Comparison of ENCODE assay signal across 18 mouse cellular contexts in genomic region chr14:67996790-67997417, GRCm38 (mm10).
DNase-seq lines count a peak whose midpoint lies in the region; ATAC-seq and TF ChIP-seq lines count a peak whose summit lies in the region.
"Had no signal": no experiment of that assay in that cellular context is flagged by ENCODE, and none has a peak within 500 bp of the region (broad histone marks: within the 10 kb centered on the region; RNA-seq: fewer than 3 reads in every experiment).

No protein-coding gene starts in this region.

- TF ChIP-seq CTCF in kidney, adult 2 months (conservative IDR thresholded peaks at IDR 0.05; ENCODE audit: insufficient read depth, insufficient read length, low read depth, low read length): no peak
- TF ChIP-seq CTCF in liver, postnatal 0 days (IDR thresholded peaks at IDR 0.05; ENCODE audit: low read depth): no peak

- no peaks in the 10 kb centered on the region for H3K36me3 ChIP-seq in kidney, adult 2 months (ENCODE audit: control insufficient read depth, insufficient read depth, low read length)
- no peaks in the 10 kb centered on the region for H3K36me3 ChIP-seq in kidney, embryonic 15.5 days
- no peaks in the 10 kb centered on the region for H3K36me3 ChIP-seq in intestine, embryonic 16.5 days (ENCODE audit: control insufficient read depth, insufficient read depth, low read length)
- H3K36me3 ChIP-seq in liver, postnatal 0 days (replicated peaks; ENCODE audit: insufficient read depth, low read length): no peaks in the 10 kb centered on the region
- H3K36me3 ChIP-seq: embryonic facial prominence, embryonic 15.5 days; forebrain, embryonic 10.5 days; heart, embryonic 15.5 days; hindbrain, embryonic 13.5 days had no signal

- H3K27me3 ChIP-seq in kidney, adult 2 months (replicated peaks; ENCODE audit: control insufficient read depth, insufficient read depth, low read length): no peaks in the 10 kb centered on the region; the same call in 1 of the 2 replicates
- H3K27me3 ChIP-seq in kidney, embryonic 15.5 days: no peaks in the 10 kb centered on the region; the same call in 1 of the 2 replicates
- no peaks in the 10 kb centered on the region for H3K27me3 ChIP-seq in intestine, embryonic 16.5 days (replicated peaks; ENCODE audit: control insufficient read depth, insufficient read depth, low read length)
- no peaks in the 10 kb centered on the region for H3K27me3 ChIP-seq in liver, postnatal 0 days (ENCODE audit: insufficient read depth, low read length)
- H3K27me3 ChIP-seq: embryonic facial prominence, embryonic 15.5 days; hindbrain, embryonic 13.5 days had no signal

- TF ChIP-seq POLR2A in kidney, adult 2 months (IDR thresholded peaks at IDR 0.05; ENCODE audit: low read depth, low read length): no peak

- DNase-seq in kidney, adult 2 months: peak; percentile 51
- peak; percentile 24 for DNase-seq in kidney, postnatal 14 days
- DNase-seq in ovary, postnatal 10 days (ENCODE audit: low spot score): no peak
- no peak for DNase-seq in liver, postnatal 0 days
- DNase-seq: adrenal gland, adult 8-10 months; cerebellum, adult 2 months; gastrocnemius, postnatal 36 days; heart, adult 18-20 months; heart, postnatal 14 days had no signal

- no peak overlapping the region for H3K4me3 ChIP-seq in kidney, adult 2 months (ENCODE audit: insufficient read depth, low read depth, low read length)
- H3K4me3 ChIP-seq in kidney, embryonic 15.5 days (replicated peaks): no peak overlapping the region
- H3K4me3 ChIP-seq in intestine, embryonic 16.5 days (ENCODE audit: low read length): no peak overlapping the region
- no peak overlapping the region for H3K4me3 ChIP-seq in liver, postnatal 0 days (ENCODE audit: low read depth, low read length)
- H3K4me3 ChIP-seq: embryonic facial prominence, embryonic 15.5 days; erythroblast, embryonic 14.5 days; forebrain, embryonic 10.5 days; heart, embryonic 15.5 days; hindbrain, embryonic 13.5 days had no signal

- peak overlapping the region; percentile 75 for H3K27ac ChIP-seq in kidney, adult 2 months (ENCODE audit: insufficient read depth, low read depth, low read length)
- no peak overlapping the region for H3K27ac ChIP-seq in kidney, embryonic 15.5 days
- no peak overlapping the region for H3K27ac ChIP-seq in intestine, embryonic 16.5 days (ENCODE audit: low read length)
- no peak overlapping the region for H3K27ac ChIP-seq in liver, postnatal 0 days (ENCODE audit: low read depth)
- H3K27ac ChIP-seq: embryonic facial prominence, embryonic 15.5 days; forebrain, embryonic 10.5 days; heart, embryonic 15.5 days; hindbrain, embryonic 13.5 days had no signal

- TF ChIP-seq EP300 in liver, postnatal 0 days (IDR thresholded peaks at IDR 0.05; ENCODE audit: low read depth): no peak

- peaks cover 4% of the 10 kb centered on the region; the same call in 1 of the 2 replicates for H3K4me1 ChIP-seq in kidney, adult 2 months (ENCODE audit: control insufficient read depth, insufficient read depth, low read length)
- no peaks in the 10 kb centered on the region for H3K4me1 ChIP-seq in kidney, embryonic 15.5 days
- H3K4me1 ChIP-seq in intestine, embryonic 16.5 days (ENCODE audit: control insufficient read depth, insufficient read depth, low read length): no peaks in the 10 kb centered on the region
- H3K4me1 ChIP-seq in liver, postnatal 0 days (ENCODE audit: insufficient read depth): no peaks in the 10 kb centered on the region
- H3K4me1 ChIP-seq: embryonic facial prominence, embryonic 15.5 days; heart, embryonic 15.5 days had no signal

- no peaks in the 10 kb centered on the region for H3K9me3 ChIP-seq in kidney, embryonic 15.5 days (replicated peaks)
- no peaks in the 10 kb centered on the region for H3K9me3 ChIP-seq in intestine, embryonic 16.5 days (ENCODE audit: control insufficient read depth, low read length)
- H3K9me3 ChIP-seq in liver, postnatal 0 days (ENCODE audit: low read length): no peaks in the 10 kb centered on the region
- H3K9me3 ChIP-seq: embryonic facial prominence, embryonic 15.5 days; heart, embryonic 15.5 days; hindbrain, embryonic 13.5 days had no signal

- H3K4me2 ChIP-seq in kidney, embryonic 15.5 days: no peak overlapping the region
- H3K4me2 ChIP-seq in intestine, embryonic 16.5 days (ENCODE audit: low read depth, low read length): no peak overlapping the region
- H3K4me2 ChIP-seq in liver, postnatal 0 days (ENCODE audit: low read depth, low read length): no peak overlapping the region
- H3K4me2 ChIP-seq: embryonic facial prominence, embryonic 15.5 days; heart, embryonic 11.5 days; heart, embryonic 15.5 days; hindbrain, embryonic 13.5 days had no signal

- H3K9ac ChIP-seq in kidney, embryonic 15.5 days: no peak overlapping the region
- H3K9ac ChIP-seq in intestine, embryonic 16.5 days (ENCODE audit: low read depth, low read length): no peak overlapping the region
- H3K9ac ChIP-seq in liver, postnatal 0 days (replicated peaks): no peak overlapping the region
- H3K9ac ChIP-seq: embryonic facial prominence, embryonic 15.5 days; heart, embryonic 15.5 days; hindbrain, embryonic 13.5 days had no signal

- WGBS in kidney, adult 2 months: 52% methylated on average over 7 of the region's 7 CpGs
- 77% methylated on average over 7 of the region's 7 CpGs for WGBS in kidney, embryonic 15.5 days
- WGBS in intestine, embryonic 16.5 days: 77% methylated on average over 7 of the region's 7 CpGs
- WGBS in liver, postnatal 0 days (ENCODE audit: insufficient replicate concordance): 84% methylated on average over 7 of the region's 7 CpGs

- ATAC-seq in kidney, embryonic 15.5 days (replicated peaks; ENCODE audit: low FRiP score): no peak
- peak; percentile 83 for ATAC-seq in intestine, embryonic 16.5 days
- no peak for ATAC-seq in liver, postnatal 0 days
- ATAC-seq: forebrain, embryonic 14.5 days had no signal

Comparison
In these comparisons a context has a peak if more than half of its experiments do, and no peak if none do; other contexts are left out.
1. DNase-seq: peak in kidney, adult 2 months (single experiment) and kidney, postnatal 14 days (single experiment); none in ovary, postnatal 10 days (single experiment) and liver, postnatal 0 days (single experiment).